Mouse (Mus musculus) stomach, postnatal 0 days (tissue): ENCODE measurements at regions not wholly inside any gene's neighbourhood (a gene's known extent, or its start where the extent isn't known, plus 50 kb on each side); places are given as distances from the start of the nearest gene placed in this dataset.

ENCODE experiments used
- ATAC-seq: fragments of 200-750 bp; cut with Nextera tagmentation; 2 replicates; pipeline ENCODE4 v1.8.0; 2017; ENCODE audit not compliant: low FRiP score, low TSS enrichment
- DNase-seq: peaks from one replicate; pipeline ENCODE4 v3.0.0-alpha.2; 2016; ENCODE audit warnings: low spot score
- H3K27ac ChIP-seq: fragments of 300-500 bp; sonication (generic); replicated peaks from 2 replicates; pipeline ENCODE4 v1.5.1; 2014; ENCODE audit warnings: mild to moderate bottlenecking, control low read depth
- H3K27me3 ChIP-seq: fragments of 300-500 bp; sonication (generic); 2 replicates; pipeline ENCODE4 v1.6.1; 2014; ENCODE audit warnings: low read length; ENCODE audit not compliant: control insufficient read depth, insufficient read depth
- H3K36me3 ChIP-seq: fragments of 300-500 bp; sonication (generic); 2 replicates; pipeline ENCODE4 v1.6.1; 2014; ENCODE audit warnings: low read length, mixed read lengths; ENCODE audit not compliant: control insufficient read depth, insufficient read depth
- H3K4me1 ChIP-seq: fragments of 300-500 bp; sonication (generic); replicated peaks from 2 replicates; pipeline ENCODE4 v1.6.1; 2014; ENCODE audit warnings: antibody characterized with exemption; ENCODE audit not compliant: control insufficient read depth, insufficient read depth
- H3K4me2 ChIP-seq: fragments of 300-500 bp; sonication (generic); replicated peaks from 2 replicates; pipeline ENCODE4 v1.6.1; 2014; ENCODE audit warnings: low read depth, mild to moderate bottlenecking, control low read depth, moderate library complexity
- H3K4me3 ChIP-seq: fragments of 300-500 bp; sonication (generic); 2 replicates; pipeline ENCODE4 v1.5.1; 2014; ENCODE audit warnings: low read depth, low read length, control low read depth
- H3K9ac ChIP-seq: fragments of 300-500 bp; sonication (generic); 2 replicates; pipeline ENCODE4 v1.6.1; 2014; ENCODE audit warnings: mild to moderate bottlenecking, low read length, control low read depth, mixed read lengths
- H3K9me3 ChIP-seq: fragments of 300-500 bp; sonication (generic); 2 replicates; pipeline ENCODE4 v1.6.1; 2016; ENCODE audit warnings: low read length; ENCODE audit not compliant: control insufficient read depth
- CTCF ChIP-seq: IDR thresholded peaks from 2 replicates; pipeline ENCODE4 v1.5.1; 2016; ENCODE audit warnings: antibody characterized with exemption, low read depth, mild to moderate bottlenecking, moderate library complexity
- EP300 ChIP-seq: optimal IDR thresholded peaks from 2 replicates; pipeline ENCODE3; 2016; ENCODE audit warnings: antibody characterized with exemption
- WGBS: fragments of 180-500 bp; shearing (Covaris S2); extraction: QIAGEN DNeasy Blood & Tissue Kit; methylation state at CpG from one replicate; pipeline ENCODE4 v1.1.7; 2014; 5-methylcytosine and 5-hydroxymethylcytosine counted together

GRCm38 (mm10) chr11:63665268-63665934, 256.7 kb downstream of the Hs3st3b1 start:
- Histone ChIP-seq H3K36me3 (no peaks in the 10 kb centered on the region), H3K27me3 (no peaks in the 10 kb centered on the region), H3K4me1 (no peaks in the 10 kb centered on the region), H3K27ac (no peak overlapping the region), H3K9ac (no peak overlapping the region), H3K4me2 (no peak overlapping the region), H3K9me3 (no peaks in the 10 kb centered on the region), H3K4me3 (no peak overlapping the region)
- no peak for TF ChIP-seq CTCF
- no peak for TF ChIP-seq EP300
- ATAC-seq: no peak
- DNase-seq: no peak
- WGBS: 58% methylated on average over 12 of the region's 12 CpGs

- no peak overlapping the region for H3K4me2 ChIP-seq
- DNase-seq: no peak
- no peaks in the 10 kb centered on the region for H3K27me3 ChIP-seq
- ATAC-seq: no peak
- no peak overlapping the region for H3K4me3 ChIP-seq
- no peaks in the 10 kb centered on the region for H3K36me3 ChIP-seq
- TF ChIP-seq EP300 (no peak), CTCF (no peak)
- no peak overlapping the region for H3K27ac ChIP-seq
- 79% methylated on average over 4 of the region's 4 CpGs for WGBS
- H3K9ac ChIP-seq: no peak overlapping the region
- H3K4me1 ChIP-seq: no peaks in the 10 kb centered on the region
- H3K9me3 ChIP-seq: no peaks in the 10 kb centered on the region
Measured at GRCm38 (mm10) chr11:63670477-63670876, 251.6 kb downstream of the Hs3st3b1 start.

GRCm38 (mm10) chr11:63671816-63672215, 250.3 kb downstream of the Hs3st3b1 start:
- ATAC-seq: no peak
- TF ChIP-seq EP300: no peak
- no peak for TF ChIP-seq CTCF
- no peak overlapping the region for H3K9ac ChIP-seq

GRCm38 (mm10) chr11:63677921-63678320, 244.2 kb downstream of the Hs3st3b1 start:
- Histone ChIP-seq H3K9me3 (no peaks in the 10 kb centered on the region), H3K36me3 (no peaks in the 10 kb centered on the region), H3K27me3 (no peaks in the 10 kb centered on the region), H3K4me3 (no peak overlapping the region), H3K4me1 (no peaks in the 10 kb centered on the region), H3K4me2 (no peak overlapping the region), H3K27ac (no peak overlapping the region), H3K9ac (no peak overlapping the region)
- DNase-seq: no peak
- TF ChIP-seq CTCF: no peak
- TF ChIP-seq EP300: no peak
- no peak for ATAC-seq
- WGBS: 75% methylated on average over 11 of the region's 11 CpGs

More at GRCm38 (mm10) chr11:63671816-63672215, 250.3 kb downstream of the Hs3st3b1 start:
- DNase-seq: no peak
- no peak overlapping the region for H3K4me2 ChIP-seq
- whole genome bisulfite sequencing: 24% methylated on average over 2 of the region's 2 CpGs
- H3K36me3 ChIP-seq: no peaks in the 10 kb centered on the region
- H3K27me3 ChIP-seq: no peaks in the 10 kb centered on the region
- no peaks in the 10 kb centered on the region for H3K9me3 ChIP-seq
- no peaks in the 10 kb centered on the region for H3K4me1 ChIP-seq
- H3K27ac ChIP-seq: no peak overlapping the region
- no peak overlapping the region for H3K4me3 ChIP-seq

- 81% methylated on average over 17 of the region's 17 CpGs for WGBS
- H3K36me3 ChIP-seq: no peaks in the 10 kb centered on the region
- no peak overlapping the region for H3K9ac ChIP-seq
- DNase-seq: no peak
- H3K27ac ChIP-seq: no peak overlapping the region
- H3K27me3 ChIP-seq: no peaks in the 10 kb centered on the region
- H3K4me1 ChIP-seq: no peaks in the 10 kb centered on the region
- no peak for ATAC-seq
- TF ChIP-seq EP300 (no peak), CTCF (no peak)
- H3K9me3 ChIP-seq: no peaks in the 10 kb centered on the region
- H3K4me3 ChIP-seq: no peak overlapping the region
- H3K4me2 ChIP-seq: no peak overlapping the region
Measured at GRCm38 (mm10) chr11:63678382-63678905, 243.6 kb downstream of the Hs3st3b1 start.

- Histone ChIP-seq H3K4me1 (no peaks in the 10 kb centered on the region), H3K36me3 (no peaks in the 10 kb centered on the region)
- no peak for DNase-seq
Measured at GRCm38 (mm10) chr11:63679491-63679890, 242.6 kb downstream of the Hs3st3b1 start.

More at GRCm38 (mm10) chr11:63679491-63679890, 242.6 kb downstream of the Hs3st3b1 start:
- Histone ChIP-seq H3K4me3 (no peak overlapping the region), H3K9me3 (no peaks in the 10 kb centered on the region), H3K27me3 (no peaks in the 10 kb centered on the region), H3K4me2 (no peak overlapping the region), H3K27ac (no peak overlapping the region), H3K9ac (no peak overlapping the region)
- no peak for ATAC-seq
- TF ChIP-seq CTCF (no peak), EP300 (no peak)
- 78% methylated on average over 4 of the region's 4 CpGs for WGBS
